Mouse (Mus musculus): ENCODE measurements around the gene Ffar3.

- TF ChIP-seq CTCF (IDR thresholded peaks at IDR 0.05): no peak
- no peak for TF ChIP-seq POLR2A (IDR thresholded peaks at IDR 0.05; ENCODE audit: insufficient read depth, low read depth, low read length)
- no peak for TF ChIP-seq EP300 (IDR thresholded peaks at IDR 0.05; ENCODE audit: insufficient read depth, low read depth, low read length)
Measured at GRCm38 (mm10) chr7:30846505-30847053, 9.4 kb downstream of the Ffar3 start.
